Mouse (Mus musculus): ENCODE results near the gene Vmn2r90. TPM values are rescaled to one million over a fixed set of nuclear protein-coding genes. Genes with fewer than 3 reads are reported as not detected.

Vmn2r90 gene
- polyA plus RNA-seq (2021; fragmentation: Nextera tagmentation), result not detected in 2 replicates
- long read RNA-seq, experiment 1, result 0 reads
- long read RNA-seq, experiment 2, result 0 reads

GRCm38 (mm10) chr17:17703447-17703846, at the start of gene Vmn2r90:
Gene Vmn2r90, plus strand, starts transcription at chr17:17703747.

Other genes with a start within 250 kb of the Vmn2r90 start
- 17.2 and 23.2 TPM in 2 replicates for gene Lnpep, start 78.7 kb upstream of the Vmn2r90 start, polyA plus RNA-seq (2021; fragmentation: Nextera tagmentation)
- 2.4 and 3.6 TPM in 2 replicates for gene Spaca6, start 123.4 kb downstream of the Vmn2r90 start, polyA plus RNA-seq (2021; fragmentation: Nextera tagmentation)
- gene Has1, start 151.5 kb downstream of the Vmn2r90 start, polyA plus RNA-seq (2021; fragmentation: Nextera tagmentation), result 0.80 and 0.94 TPM in 2 replicates
- gene Fpr1, start 180.2 kb downstream of the Vmn2r90 start, polyA plus RNA-seq (2021; fragmentation: Nextera tagmentation), result not detected in 2 replicates
- not detected in 2 replicates for gene Fpr2, start 184.1 kb downstream of the Vmn2r90 start, polyA plus RNA-seq (2021; fragmentation: Nextera tagmentation)
- gene Fpr3, start 184.1 kb downstream of the Vmn2r90 start, polyA plus RNA-seq (2021; fragmentation: Nextera tagmentation), result not detected in 2 replicates